Mouse (Mus musculus) forebrain, embryonic 13.5 days (tissue): ENCODE measurements at regions not wholly inside any gene's neighbourhood (a gene's known extent, or its start where the extent isn't known, plus 50 kb on each side); places are given as distances from the start of the nearest gene placed in this dataset.

Experiments used
- ATAC-seq: fragments of 200-750 bp; cut with Nextera tagmentation; 2 replicates; pipeline ENCODE4 v1.8.0; 2017
- H3K27ac ChIP-seq: fragments of 300-500 bp; sonication (generic); 2 replicates; pipeline ENCODE4 v1.5.1; 2015; ENCODE audit warnings: inconsistent platforms, mild to moderate bottlenecking, moderate library complexity
- H3K27me3 ChIP-seq: fragments of 300-500 bp; sonication (generic); 2 replicates; pipeline ENCODE4 v1.6.1; 2015; ENCODE audit warnings: mild to moderate bottlenecking, inconsistent platforms
- H3K36me3 ChIP-seq: fragments of 300-500 bp; sonication (generic); 2 replicates; pipeline ENCODE4 v1.6.1; 2015; ENCODE audit warnings: mild to moderate bottlenecking, inconsistent platforms; ENCODE audit not compliant: poor library complexity, severe bottlenecking
- H3K4me1 ChIP-seq: fragments of 300-500 bp; sonication (generic); 2 replicates; pipeline ENCODE4 v1.6.1; 2015; ENCODE audit warnings: inconsistent platforms
- H3K4me2 ChIP-seq: fragments of 300-500 bp; sonication (generic); 2 replicates; pipeline ENCODE4 v1.6.1; 2015; ENCODE audit warnings: inconsistent platforms, mild to moderate bottlenecking, moderate library complexity
- H3K4me3 ChIP-seq: fragments of 300-500 bp; sonication (generic); 2 replicates; pipeline ENCODE4 v1.5.1; 2015; ENCODE audit warnings: mild to moderate bottlenecking, inconsistent platforms
- H3K9ac ChIP-seq: fragments of 300-500 bp; sonication (generic); 2 replicates; pipeline ENCODE4 v1.6.1; 2015; ENCODE audit warnings: mild to moderate bottlenecking, inconsistent platforms
- H3K9me3 ChIP-seq: fragments of 300-500 bp; sonication (generic); replicated peaks from 2 replicates; pipeline ENCODE4 v1.6.1; 2016; ENCODE audit warnings: inconsistent platforms
- WGBS: fragments of 180-500 bp; shearing (Covaris S2); methylation state at CpG from one replicate; pipeline ENCODE4 v1.1.7; 2015; 5-methylcytosine and 5-hydroxymethylcytosine counted together

- Histone ChIP-seq H3K27me3 (no peaks in the 10 kb centered on the region), H3K4me1 (no peaks in the 10 kb centered on the region), H3K36me3 (no peaks in the 10 kb centered on the region), H3K27ac (no peak overlapping the region), H3K4me3 (no peak overlapping the region), H3K9me3 (no peaks in the 10 kb centered on the region), H3K9ac (no peak overlapping the region), H3K4me2 (no peak overlapping the region)
- no peak for ATAC-seq
- WGBS: 93% methylated on average over 5 of the region's 5 CpGs
These were observed 124.5 kb upstream of the Hmga2 start for GRCm38 (mm10) chr10:120600735-120601134.

DNA sequence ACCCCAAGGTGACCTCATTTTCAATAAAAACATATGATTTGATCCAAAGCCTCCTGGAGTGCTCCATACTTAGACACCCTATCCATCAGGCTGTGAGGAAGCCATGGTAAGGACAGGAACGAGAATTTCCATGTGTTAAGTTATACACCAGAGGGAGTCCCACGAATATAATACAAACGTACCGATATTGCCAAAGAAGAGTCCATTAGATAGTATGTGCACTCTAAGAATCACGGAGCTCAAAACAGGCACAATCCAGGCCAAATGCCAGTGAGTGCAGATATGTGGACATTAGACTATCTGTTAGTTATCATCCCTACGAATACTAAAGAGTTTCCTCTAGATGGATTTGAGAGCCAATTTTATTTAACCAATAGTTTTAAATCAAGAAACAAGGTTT lies 123.3 kb upstream of the Hmga2 start:
- no peak overlapping the region for H3K9ac ChIP-seq
- no peak overlapping the region for H3K4me3 ChIP-seq
- no peaks in the 10 kb centered on the region for H3K9me3 ChIP-seq
- H3K27me3 ChIP-seq: no peaks in the 10 kb centered on the region
- no peaks in the 10 kb centered on the region for H3K4me1 ChIP-seq
- WGBS: 85% methylated on average over 6 of the region's 6 CpGs
- no peak overlapping the region for H3K4me2 ChIP-seq
- no peak overlapping the region for H3K27ac ChIP-seq
- ATAC-seq: no peak
- H3K36me3 ChIP-seq: no peaks in the 10 kb centered on the region

DNA sequence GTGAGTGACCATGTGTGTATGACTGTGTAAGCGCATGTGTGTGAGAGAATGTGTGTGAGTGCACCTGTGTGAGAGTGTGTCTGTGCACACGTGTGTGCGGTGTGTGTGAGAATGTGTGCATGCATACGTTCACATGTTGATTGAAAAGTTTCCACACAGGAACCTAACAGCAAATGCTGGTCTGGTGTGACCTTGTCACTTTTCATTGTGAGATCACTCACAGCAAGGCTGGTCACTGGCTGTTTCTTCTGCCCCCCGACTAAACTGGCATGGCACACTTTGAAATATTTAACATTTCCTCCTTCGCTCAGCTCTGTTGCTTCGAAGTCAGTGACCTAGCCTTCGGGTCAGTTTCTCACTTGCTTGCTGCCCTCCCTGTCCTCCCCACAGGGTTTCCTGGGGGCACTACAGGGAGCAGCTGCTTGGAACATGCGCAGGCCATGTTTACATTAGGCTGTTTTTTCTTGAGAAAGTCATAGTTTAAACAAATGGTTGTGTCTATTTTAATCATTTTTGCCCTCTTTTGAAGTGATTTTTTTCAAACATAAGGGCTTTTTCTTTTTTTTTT lies 121.1 kb upstream of the Hmga2 start:
- no peak overlapping the region for H3K27ac ChIP-seq
- H3K4me1 ChIP-seq: no peaks in the 10 kb centered on the region
- no peak overlapping the region for H3K4me3 ChIP-seq
- H3K9ac ChIP-seq: no peak overlapping the region
- ATAC-seq: no peak
- WGBS: 83% methylated on average over 9 of the region's 9 CpGs
- no peaks in the 10 kb centered on the region for H3K9me3 ChIP-seq
- H3K36me3 ChIP-seq: no peaks in the 10 kb centered on the region
- H3K4me2 ChIP-seq: no peak overlapping the region
- H3K27me3 ChIP-seq: no peaks in the 10 kb centered on the region

- Histone ChIP-seq H3K36me3 (no peaks in the 10 kb centered on the region), H3K4me3 (no peak overlapping the region), H3K27ac (no peak overlapping the region), H3K27me3 (no peaks in the 10 kb centered on the region), H3K4me2 (no peak overlapping the region), H3K9ac (no peak overlapping the region), H3K4me1 (no peaks in the 10 kb centered on the region), H3K9me3 (no peaks in the 10 kb centered on the region)
- no peak for ATAC-seq
- 88% methylated on average over 3 of the region's 3 CpGs for WGBS
These were observed 118.9 kb upstream of the Hmga2 start for GRCm38 (mm10) chr10:120595145-120595544.

DNA sequence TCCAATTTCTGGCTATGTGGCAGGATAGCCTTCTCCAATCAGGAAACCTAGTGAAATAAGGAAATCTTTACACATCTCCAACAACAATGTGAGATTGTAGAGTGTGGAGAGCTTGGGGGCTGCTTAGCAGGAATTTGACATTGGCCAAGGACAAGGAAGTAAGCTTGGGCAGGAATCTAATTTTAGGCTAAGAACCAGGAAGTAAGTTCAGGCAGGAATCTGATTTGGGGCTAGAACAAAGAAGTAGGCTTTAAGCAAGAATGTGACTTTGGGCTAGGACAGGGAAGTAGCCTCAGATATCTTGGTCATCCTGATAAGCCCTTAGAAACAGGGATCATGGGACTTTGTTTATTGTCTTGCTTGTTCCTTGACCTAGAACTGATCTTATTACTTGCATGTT lies 117.6 kb upstream of the Hmga2 start:
- Histone ChIP-seq H3K9ac (no peak overlapping the region), H3K27me3 (no peaks in the 10 kb centered on the region), H3K27ac (no peak overlapping the region), H3K4me3 (no peak overlapping the region), H3K4me1 (no peaks in the 10 kb centered on the region), H3K36me3 (no peaks in the 10 kb centered on the region), H3K4me2 (no peak overlapping the region), H3K9me3 (no peaks in the 10 kb centered on the region)
- no peak for ATAC-seq

DNA sequence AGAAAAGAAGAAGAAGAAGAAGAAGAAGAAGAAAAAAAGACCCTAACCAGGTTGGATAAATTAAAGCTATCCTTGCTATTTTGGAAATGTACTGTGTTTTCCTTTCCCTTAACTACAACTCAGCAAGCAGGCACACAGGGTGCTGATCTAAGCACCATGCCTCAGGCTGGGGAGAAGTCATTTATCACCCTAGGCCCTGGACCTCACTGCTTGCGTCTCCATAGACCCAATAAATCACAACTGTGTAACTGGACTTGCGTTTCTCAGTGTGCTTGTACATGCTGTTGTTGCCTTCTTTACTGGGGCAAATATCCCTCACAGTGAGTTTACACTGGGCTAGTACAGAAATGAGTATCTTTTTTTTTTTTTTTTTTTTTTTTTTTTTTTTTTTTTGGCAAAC lies 113.4 kb upstream of the Hmga2 start:
- Histone ChIP-seq H3K4me3 (no peak overlapping the region), H3K27me3 (no peaks in the 10 kb centered on the region), H3K9ac (no peak overlapping the region), H3K9me3 (no peaks in the 10 kb centered on the region), H3K36me3 (no peaks in the 10 kb centered on the region), H3K4me1 (no peaks in the 10 kb centered on the region), H3K27ac (no peak overlapping the region), H3K4me2 (no peak overlapping the region)
- WGBS: 83% methylated on average over 2 of the region's 2 CpGs
- ATAC-seq: no peak

- no peaks in the 10 kb centered on the region for H3K9me3 ChIP-seq
- no peaks in the 10 kb centered on the region for H3K4me1 ChIP-seq
- no peak overlapping the region for H3K27ac ChIP-seq
- H3K9ac ChIP-seq: no peak overlapping the region
- WGBS: 82% methylated on average over 8 of the region's 8 CpGs
- H3K4me2 ChIP-seq: no peak overlapping the region
- H3K4me3 ChIP-seq: no peak overlapping the region
- no peak for ATAC-seq
- H3K27me3 ChIP-seq: no peaks in the 10 kb centered on the region
- no peaks in the 10 kb centered on the region for H3K36me3 ChIP-seq
These were observed 111.8 kb upstream of the Hmga2 start for GRCm38 (mm10) chr10:120587854-120588633.

DNA sequence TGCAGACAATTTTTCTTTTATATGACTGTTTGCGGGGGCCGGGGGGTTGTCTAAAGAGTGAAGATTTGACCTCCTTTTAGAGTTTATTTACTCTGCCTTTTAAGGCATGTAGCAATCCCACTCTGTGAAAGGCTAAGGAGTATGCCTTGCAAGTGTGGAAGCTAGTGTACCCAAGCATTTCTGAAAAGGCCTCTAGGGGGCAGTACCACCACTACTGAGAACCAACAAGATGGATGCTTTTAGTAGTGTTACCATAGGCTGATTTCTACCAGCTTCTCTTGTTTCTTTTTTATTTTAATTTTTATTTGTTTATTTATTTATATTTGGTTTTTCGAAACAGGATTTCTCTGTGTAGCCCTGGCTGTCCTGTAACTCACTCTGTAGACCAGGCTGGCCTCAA lies 110.9 kb upstream of the Hmga2 start:
- H3K4me3 ChIP-seq: no peak overlapping the region
- H3K27me3 ChIP-seq: no peaks in the 10 kb centered on the region
- ATAC-seq: no peak
- WGBS: 85% methylated on average over 3 of the region's 3 CpGs
- no peak overlapping the region for H3K4me2 ChIP-seq
- peaks cover 2% of the 10 kb centered on the region for H3K4me1 ChIP-seq
- H3K9ac ChIP-seq: no peak overlapping the region
- H3K9me3 ChIP-seq: no peaks in the 10 kb centered on the region
- no peak overlapping the region for H3K27ac ChIP-seq
- no peaks in the 10 kb centered on the region for H3K36me3 ChIP-seq

- H3K9ac ChIP-seq: no peak overlapping the region
- H3K27ac ChIP-seq: no peak overlapping the region
- H3K9me3 ChIP-seq: no peaks in the 10 kb centered on the region
- ATAC-seq: no peak
- peaks cover 14% of the 10 kb centered on the region for H3K4me1 ChIP-seq
- no peaks in the 10 kb centered on the region for H3K27me3 ChIP-seq
- no peaks in the 10 kb centered on the region for H3K36me3 ChIP-seq
- 70% methylated on average over 7 of the region's 7 CpGs for WGBS
- no peak overlapping the region for H3K4me2 ChIP-seq
- no peak overlapping the region for H3K4me3 ChIP-seq
These were observed 106.2 kb upstream of the Hmga2 start for GRCm38 (mm10) chr10:120582497-120582896.

DNA sequence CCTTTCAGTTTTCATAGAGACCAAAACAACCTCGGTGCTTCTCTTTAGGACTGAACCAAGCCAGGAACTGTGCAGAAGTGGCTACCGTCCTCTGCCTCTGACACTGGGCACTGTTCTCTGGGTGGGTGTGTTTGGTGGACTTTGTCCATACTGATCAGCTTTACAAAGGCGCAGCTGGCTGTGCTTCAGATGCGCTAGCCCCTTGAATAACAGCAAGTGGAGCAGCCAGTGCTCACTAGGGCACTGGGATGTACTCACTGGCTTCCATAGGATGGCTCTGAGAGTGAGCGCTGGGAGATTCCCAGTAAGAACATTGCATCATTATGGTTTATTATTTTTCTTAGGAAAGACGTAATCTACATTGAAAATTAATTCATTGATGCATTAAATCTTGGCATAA lies 105.3 kb upstream of the Hmga2 start:
- Histone ChIP-seq H3K9ac (no peak overlapping the region), H3K4me1 (peaks cover 14% of the 10 kb centered on the region), H3K27me3 (no peaks in the 10 kb centered on the region), H3K4me3 (no peak overlapping the region), H3K36me3 (no peaks in the 10 kb centered on the region), H3K4me2 (no peak overlapping the region), H3K9me3 (no peaks in the 10 kb centered on the region), H3K27ac (peak overlapping the region; percentile 10; the same call in 1 of the 2 replicates)
- 53% methylated on average over 6 of the region's 6 CpGs for WGBS
- peak; percentile 73 for ATAC-seq

- Histone ChIP-seq H3K9me3 (no peaks in the 10 kb centered on the region), H3K27ac (no peak overlapping the region), H3K9ac (no peak overlapping the region), H3K4me3 (no peak overlapping the region), H3K27me3 (no peaks in the 10 kb centered on the region), H3K4me2 (no peak overlapping the region), H3K36me3 (no peaks in the 10 kb centered on the region), H3K4me1 (peaks cover 13% of the 10 kb centered on the region)
- no peak for ATAC-seq
- 73% methylated on average over 5 of the region's 5 CpGs for WGBS
These were observed 100.6 kb upstream of the Hmga2 start for GRCm38 (mm10) chr10:120576886-120577285.

GRCm38 (mm10) chr10:120576148-120576547 lies 99.9 kb upstream of the Hmga2 start:
- Histone ChIP-seq H3K36me3 (no peaks in the 10 kb centered on the region), H3K4me1 (0 out of 2 replicates have a peak, but pooled peaks cover 6% of the 10 kb centered on the region), H3K4me3 (no peak overlapping the region), H3K9me3 (no peaks in the 10 kb centered on the region), H3K27ac (no peak overlapping the region), H3K4me2 (no peak overlapping the region), H3K9ac (no peak overlapping the region), H3K27me3 (no peaks in the 10 kb centered on the region)
- WGBS: 46% methylated on average over 4 of the region's 4 CpGs
- no peak for ATAC-seq

DNA sequence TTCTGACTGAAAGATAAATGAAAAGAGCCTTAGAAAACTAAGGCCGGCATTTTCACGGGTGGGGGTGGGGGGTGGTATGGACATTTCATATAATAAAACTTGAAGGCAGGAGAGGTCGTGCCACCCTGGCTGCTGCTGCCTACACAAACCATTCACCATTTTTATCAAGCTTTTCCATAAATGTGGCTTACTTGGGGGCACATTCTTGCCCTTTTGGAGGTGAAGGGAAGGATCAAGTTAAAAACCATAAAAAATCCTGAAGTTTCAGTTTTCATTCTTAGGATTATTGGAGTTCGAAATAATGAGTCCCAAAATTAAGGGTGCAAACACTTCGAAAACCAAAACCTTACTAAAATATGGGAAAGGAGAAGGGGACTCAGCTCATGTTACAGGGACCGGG lies 95.1 kb upstream of the Hmga2 start:
- no peaks in the 10 kb centered on the region for H3K27me3 ChIP-seq
- no peaks in the 10 kb centered on the region for H3K9me3 ChIP-seq
- no peak overlapping the region for H3K4me2 ChIP-seq
- H3K27ac ChIP-seq: no peak overlapping the region
- H3K36me3 ChIP-seq: no peaks in the 10 kb centered on the region
- H3K9ac ChIP-seq: no peak overlapping the region
- no peak overlapping the region for H3K4me3 ChIP-seq
- ATAC-seq: no peak
- 37% methylated on average over 6 of the region's 6 CpGs for WGBS
- H3K4me1 ChIP-seq: 0 out of 2 replicates have a peak, but pooled peaks cover 5% of the 10 kb centered on the region
